Mouse (Mus musculus): ENCODE data around the gene Oser1. TPM values are rescaled to one million over a fixed set of nuclear protein-coding genes. Genes with fewer than 3 reads are reported as not detected.

The Oser1 gene
- polyA plus RNA-seq, 1 experiment from 2014 or later = 74.3 TPM

DNA sequence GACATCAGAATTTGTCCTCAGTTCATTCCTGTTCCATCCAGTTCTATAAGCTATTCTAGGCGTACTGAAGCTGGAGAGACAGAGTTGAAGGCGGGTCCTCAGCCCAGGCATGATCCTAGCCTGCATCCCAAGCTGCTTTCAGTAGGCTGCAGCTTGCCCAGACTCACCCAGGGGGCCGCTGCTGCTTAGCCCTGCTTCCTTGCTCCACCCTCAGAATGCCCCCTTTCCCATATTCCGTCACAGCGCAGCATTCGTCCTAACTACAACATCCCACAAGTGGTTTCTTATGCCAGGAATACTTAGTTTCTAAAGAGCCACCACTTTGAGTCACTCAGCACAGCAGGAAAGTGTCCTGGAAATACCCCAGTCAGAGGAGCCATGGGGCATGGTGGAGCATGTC lies 29.5 kb downstream of the Oser1 start:
- Histone ChIP-seq H3K27ac (no peak overlapping the region), H3K9me3 (no peaks in the 10 kb centered on the region), H3K4me1 (peaks cover 9% of the 10 kb centered on the region), H3K36me3 (no peaks in the 10 kb centered on the region), H3K4me2 (replicated peaks) (no peak overlapping the region), H3K4me3 (no peak overlapping the region), H3K9ac (no peak overlapping the region), H3K27me3 (replicated peaks) (no peaks in the 10 kb centered on the region)
- no peak for ATAC-seq (ENCODE audit: low FRiP score, low read depth)
- WGBS = 81% methylated on average over 6 of the region's 6 CpGs

DNA sequence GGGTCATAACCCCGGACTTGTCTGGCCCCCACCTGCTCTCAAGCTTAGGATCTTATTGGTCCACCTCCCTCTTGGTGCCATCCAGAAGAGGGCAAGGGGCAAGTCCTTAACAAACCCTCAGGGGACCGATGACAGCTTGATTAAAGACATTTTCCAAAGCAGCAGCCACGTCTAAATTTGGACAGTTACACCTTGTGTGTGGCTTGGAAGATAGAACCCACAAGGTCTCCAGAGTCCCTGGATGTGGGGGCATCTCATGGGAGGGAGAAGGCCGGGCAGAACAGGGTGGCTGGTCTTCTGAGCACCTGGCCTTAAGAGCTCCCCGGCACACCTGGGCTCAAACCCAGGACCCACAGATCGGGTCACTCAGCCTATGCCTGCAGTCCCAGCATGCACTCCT lies 30.5 kb downstream of the Oser1 start:
- Histone ChIP-seq H3K36me3 (no peaks in the 10 kb centered on the region), H3K4me1 (peaks cover 9% of the 10 kb centered on the region), H3K9ac (no peak overlapping the region), H3K4me2 (replicated peaks) (no peak overlapping the region), H3K9me3 (no peaks in the 10 kb centered on the region), H3K4me3 (no peak overlapping the region), H3K27me3 (replicated peaks) (no peaks in the 10 kb centered on the region), H3K27ac (no peak overlapping the region)
- WGBS = 69% methylated on average over 6 of the region's 6 CpGs
- ATAC-seq (ENCODE audit: low FRiP score, low read depth) = no peak

DNA sequence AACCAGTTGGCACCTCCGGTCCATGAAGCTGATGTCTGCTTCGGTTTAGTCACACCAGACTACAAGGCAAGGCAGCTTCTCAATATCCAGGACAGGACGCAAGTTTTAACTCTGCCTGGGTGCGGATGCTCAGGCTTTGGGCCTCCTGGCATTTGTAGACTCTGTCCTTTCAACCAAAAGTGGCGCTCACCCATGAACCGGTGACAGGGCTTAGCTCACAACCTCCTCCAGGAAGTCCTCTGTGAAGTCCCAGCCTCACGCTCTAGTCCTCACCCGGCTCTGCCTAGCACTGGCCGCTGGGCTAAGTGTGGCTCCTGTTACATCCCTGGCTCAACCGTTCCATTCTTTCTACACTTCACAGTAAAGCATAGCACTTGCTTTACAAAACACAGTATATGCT lies 31.3 kb downstream of the Oser1 start:
- no peaks in the 10 kb centered on the region for H3K9me3 ChIP-seq
- H3K4me1 ChIP-seq = peaks cover 9% of the 10 kb centered on the region
- no peak for ATAC-seq (ENCODE audit: low FRiP score, low read depth)
- H3K36me3 ChIP-seq = no peaks in the 10 kb centered on the region
- no peak overlapping the region for H3K9ac ChIP-seq
- H3K27me3 ChIP-seq (replicated peaks) = no peaks in the 10 kb centered on the region
- H3K4me2 ChIP-seq (replicated peaks) = no peak overlapping the region
- no peak overlapping the region for H3K27ac ChIP-seq
- no peak overlapping the region for H3K4me3 ChIP-seq
- 91% methylated on average over 10 of the region's 10 CpGs for WGBS

DNA sequence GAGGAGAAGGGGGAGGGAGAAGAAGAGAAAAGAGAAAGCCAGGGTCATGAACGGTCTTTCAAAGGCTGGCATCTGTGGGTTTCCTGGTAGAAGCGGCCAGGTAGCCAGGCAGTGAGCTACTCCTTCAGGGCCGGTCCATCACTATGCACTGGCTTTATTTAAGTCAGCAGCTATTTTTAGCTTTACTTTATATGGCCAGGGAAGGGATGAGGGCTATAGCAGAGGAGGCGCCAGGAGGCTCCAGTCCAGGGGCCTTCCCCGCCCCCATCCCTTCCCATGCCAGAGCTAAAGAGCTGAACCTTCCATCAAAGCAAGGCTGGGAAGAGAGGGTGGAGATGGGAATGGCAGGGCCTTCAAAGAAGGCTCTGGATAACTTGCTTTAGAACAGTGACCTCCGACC lies 32.1 kb downstream of the Oser1 start:
- WGBS = 76% methylated on average over 6 of the region's 6 CpGs
- Histone ChIP-seq H3K27me3 (replicated peaks) (no peaks in the 10 kb centered on the region), H3K4me2 (replicated peaks) (no peak overlapping the region), H3K36me3 (no peaks in the 10 kb centered on the region), H3K9me3 (no peaks in the 10 kb centered on the region), H3K9ac (no peak overlapping the region), H3K4me3 (no peak overlapping the region), H3K27ac (no peak overlapping the region), H3K4me1 (0 out of 2 replicates have a peak, but pooled peaks cover 1% of the 10 kb centered on the region)
- no peak for ATAC-seq (ENCODE audit: low FRiP score, low read depth)

DNA sequence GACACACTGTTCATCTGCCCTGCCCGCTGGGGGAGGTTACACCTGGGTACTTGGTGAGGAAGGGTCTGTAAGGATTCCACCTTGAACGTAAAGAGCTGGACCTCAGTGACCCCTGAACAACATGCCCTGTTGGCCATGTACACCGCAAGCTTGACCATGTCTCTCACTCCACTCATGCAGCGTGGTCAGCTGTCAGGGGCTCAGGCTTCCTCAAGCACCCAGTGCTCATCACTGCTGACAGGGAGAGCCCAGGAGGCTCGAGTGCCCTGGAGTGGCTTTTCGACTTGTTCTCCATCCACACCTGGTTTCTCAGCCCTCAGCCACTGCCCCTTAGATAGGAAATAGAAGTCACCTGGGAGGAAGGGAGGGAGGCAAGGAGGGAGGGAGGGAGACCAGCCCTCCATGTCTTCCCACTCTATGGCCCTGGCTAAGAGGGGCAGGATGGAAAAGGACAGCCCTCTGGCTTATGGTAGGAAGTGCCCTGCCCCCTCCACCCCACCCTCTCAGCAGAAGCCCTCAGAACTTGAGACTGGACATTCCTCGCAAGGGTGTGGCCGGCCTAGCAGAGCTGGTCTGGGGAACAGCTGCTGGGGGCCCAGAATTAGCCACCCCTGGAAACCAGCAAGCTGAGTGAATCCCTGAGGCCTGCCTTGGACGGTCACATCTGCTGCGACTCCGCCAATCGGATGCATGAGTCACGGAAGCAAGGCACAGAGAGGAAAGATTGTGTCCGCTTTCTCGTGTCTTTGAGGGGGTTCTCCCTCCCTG lies 37.9 kb downstream of the Oser1 start:
- Histone ChIP-seq H3K36me3 (no peaks in the 10 kb centered on the region), H3K9ac (no peak overlapping the region), H3K4me2 (replicated peaks) (no peak overlapping the region), H3K4me3 (no peak overlapping the region), H3K27me3 (replicated peaks) (no peaks in the 10 kb centered on the region), H3K4me1 (no peaks in the 10 kb centered on the region), H3K27ac (no peak overlapping the region), H3K9me3 (no peaks in the 10 kb centered on the region)
- ATAC-seq (ENCODE audit: low FRiP score, low read depth) = no peak
- 80% methylated on average over 15 of the region's 15 CpGs for WGBS

DNA sequence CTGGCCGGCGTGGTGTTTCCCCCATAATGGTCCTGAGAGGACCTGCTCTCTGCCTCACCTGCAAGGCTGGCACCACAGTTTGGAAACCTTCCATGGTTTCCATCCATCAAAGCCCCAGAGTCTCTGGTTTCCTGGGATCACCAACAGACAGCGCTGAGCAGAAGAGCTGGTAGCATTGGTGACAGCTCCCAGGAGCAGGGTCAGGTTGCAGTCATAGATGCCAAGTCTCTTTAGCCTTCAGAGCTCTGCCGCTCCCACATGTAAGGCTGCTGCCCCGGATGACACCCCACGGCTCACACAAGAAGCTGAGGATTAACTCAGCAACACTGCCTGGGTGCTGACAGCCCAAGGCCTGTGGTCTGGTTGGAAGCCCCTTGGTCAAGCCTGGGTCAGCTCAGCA lies 39.4 kb downstream of the Oser1 start:
- ATAC-seq (ENCODE audit: low FRiP score, low read depth) = no peak
- no peaks in the 10 kb centered on the region for H3K36me3 ChIP-seq
- H3K9ac ChIP-seq = no peak overlapping the region
- no peaks in the 10 kb centered on the region for H3K4me1 ChIP-seq
- no peak overlapping the region for H3K4me3 ChIP-seq
- no peak overlapping the region for H3K27ac ChIP-seq
- H3K4me2 ChIP-seq (replicated peaks) = no peak overlapping the region
- H3K9me3 ChIP-seq = no peaks in the 10 kb centered on the region
- WGBS = 91% methylated on average over 6 of the region's 6 CpGs
- H3K27me3 ChIP-seq (replicated peaks) = no peaks in the 10 kb centered on the region

DNA sequence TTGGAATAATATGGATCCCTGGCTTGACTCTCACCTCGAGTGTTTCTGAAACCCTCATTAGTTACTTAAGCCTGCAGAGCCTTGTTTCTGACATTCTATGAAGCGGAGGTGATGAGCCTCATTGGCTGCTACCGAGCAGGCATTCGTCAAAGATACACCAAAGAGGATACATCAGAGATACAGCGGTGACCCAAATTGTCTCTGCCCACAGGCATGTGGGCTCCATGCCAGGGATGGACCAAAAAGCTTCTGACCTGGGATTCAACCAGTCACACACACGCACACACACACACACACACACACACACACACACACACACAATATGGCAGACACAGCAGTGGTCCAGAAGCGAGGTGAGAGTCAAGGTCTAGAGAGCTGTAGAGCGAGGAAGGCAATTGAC lies 43.3 kb downstream of the Oser1 start:
- no peaks in the 10 kb centered on the region for H3K4me1 ChIP-seq
- no peaks in the 10 kb centered on the region for H3K36me3 ChIP-seq
- no peak for ATAC-seq (ENCODE audit: low FRiP score, low read depth)
- no peak overlapping the region for H3K9ac ChIP-seq
- no peak overlapping the region for H3K4me3 ChIP-seq
- no peak overlapping the region for H3K4me2 ChIP-seq (replicated peaks)
- H3K27ac ChIP-seq = no peak overlapping the region
- H3K9me3 ChIP-seq = no peaks in the 10 kb centered on the region
- peaks cover 15% of the 10 kb centered on the region for H3K27me3 ChIP-seq (replicated peaks)
- 85% methylated on average over 8 of the region's 8 CpGs for WGBS

DNA sequence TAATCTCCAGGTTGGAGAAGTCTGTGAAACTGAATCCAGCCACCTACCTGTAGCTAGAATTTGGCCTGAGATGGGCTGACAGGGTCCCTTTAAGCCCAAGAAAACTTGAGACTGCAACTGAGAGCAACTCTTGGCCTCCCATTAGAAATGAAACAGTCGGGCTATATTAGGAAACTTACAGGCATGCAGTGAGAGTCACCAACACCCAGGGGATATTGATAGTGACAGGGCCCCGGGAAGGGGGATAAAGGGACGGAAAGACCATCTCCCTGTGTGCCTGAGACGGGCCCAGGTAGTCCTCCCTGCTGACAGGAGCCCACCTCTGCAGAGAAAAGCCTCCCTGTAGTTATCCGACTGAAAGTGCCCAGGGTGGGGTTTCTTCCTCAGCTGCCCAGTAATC lies 45.1 kb downstream of the Oser1 start:
- Histone ChIP-seq H3K27ac (no peak overlapping the region), H3K9me3 (no peaks in the 10 kb centered on the region), H3K27me3 (replicated peaks) (peaks cover 33% of the 10 kb centered on the region), H3K36me3 (no peaks in the 10 kb centered on the region), H3K4me3 (no peak overlapping the region), H3K4me1 (no peaks in the 10 kb centered on the region), H3K9ac (no peak overlapping the region), H3K4me2 (replicated peaks) (no peak overlapping the region)
- no peak for ATAC-seq (ENCODE audit: low FRiP score, low read depth)
- 81% methylated on average over 5 of the region's 5 CpGs for WGBS

DNA sequence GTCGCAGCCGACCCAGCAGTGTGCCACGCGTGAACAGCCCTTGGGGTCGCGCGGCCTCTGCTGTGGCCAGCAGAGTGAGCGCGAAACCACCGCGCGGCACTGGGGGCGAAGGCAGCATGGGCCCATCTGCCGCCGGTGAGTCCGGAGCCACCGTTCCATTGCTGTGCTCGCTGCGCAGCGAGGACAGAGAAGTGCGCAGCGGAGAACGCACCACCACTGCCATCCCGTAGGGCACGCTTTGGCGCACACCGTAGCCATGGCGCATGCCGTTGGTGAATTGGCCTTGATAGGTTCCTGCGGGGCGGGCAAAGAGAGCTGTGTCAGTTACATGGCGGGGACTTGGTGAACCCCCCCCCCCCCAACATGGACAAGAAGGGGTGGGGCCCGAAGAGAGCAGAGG lies 48.4 kb downstream of the Oser1 start:
- H3K4me2 ChIP-seq (replicated peaks) = peak overlapping the region; percentile 24; the same call in 1 of the 2 replicates

DNA sequence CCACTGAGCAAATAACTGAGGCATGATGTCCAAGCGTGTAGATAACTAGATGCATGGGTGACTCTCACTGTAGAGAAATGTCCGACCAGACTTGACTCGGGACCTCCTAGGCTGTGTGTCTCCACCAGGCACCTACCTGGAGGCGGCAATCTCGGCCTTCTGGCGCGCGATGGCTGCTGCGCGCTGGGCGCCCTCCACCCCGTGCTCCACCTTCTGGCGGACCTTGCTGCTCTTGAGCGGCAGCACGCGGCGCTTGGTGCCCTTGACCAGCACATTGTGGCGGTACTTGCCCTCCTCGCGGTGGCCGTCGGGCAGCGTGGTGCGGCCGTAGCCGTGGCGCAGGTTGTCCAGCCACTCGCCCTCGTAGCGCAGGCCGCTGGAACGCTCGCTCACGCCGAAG lies 49.0 kb downstream of the Oser1 start:
- ATAC-seq (ENCODE audit: low FRiP score, low read depth) = no peak
- no peak overlapping the region for H3K4me3 ChIP-seq
- WGBS = 42% methylated on average over 35 of the region's 35 CpGs
- no peaks in the 10 kb centered on the region for H3K4me1 ChIP-seq
- H3K36me3 ChIP-seq = no peaks in the 10 kb centered on the region
- H3K9me3 ChIP-seq = no peaks in the 10 kb centered on the region
- no peak overlapping the region for H3K9ac ChIP-seq
- H3K27me3 ChIP-seq (replicated peaks) = peaks cover 39% of the 10 kb centered on the region
- peak overlapping the region; percentile 24; the same call in 1 of the 2 replicates for H3K4me2 ChIP-seq (replicated peaks)
- no peak overlapping the region for H3K27ac ChIP-seq

More for the DNA sequence above, 48.4 kb downstream of the Oser1 start:
- no peak overlapping the region for H3K4me3 ChIP-seq
- no peaks in the 10 kb centered on the region for H3K36me3 ChIP-seq
- peaks cover 39% of the 10 kb centered on the region for H3K27me3 ChIP-seq (replicated peaks)
- no peaks in the 10 kb centered on the region for H3K4me1 ChIP-seq
- H3K27ac ChIP-seq = no peak overlapping the region
- no peak for ATAC-seq (ENCODE audit: low FRiP score, low read depth)
- H3K9me3 ChIP-seq = no peaks in the 10 kb centered on the region
- WGBS = 47% methylated on average over 33 of the region's 33 CpGs
- no peak overlapping the region for H3K9ac ChIP-seq

DNA sequence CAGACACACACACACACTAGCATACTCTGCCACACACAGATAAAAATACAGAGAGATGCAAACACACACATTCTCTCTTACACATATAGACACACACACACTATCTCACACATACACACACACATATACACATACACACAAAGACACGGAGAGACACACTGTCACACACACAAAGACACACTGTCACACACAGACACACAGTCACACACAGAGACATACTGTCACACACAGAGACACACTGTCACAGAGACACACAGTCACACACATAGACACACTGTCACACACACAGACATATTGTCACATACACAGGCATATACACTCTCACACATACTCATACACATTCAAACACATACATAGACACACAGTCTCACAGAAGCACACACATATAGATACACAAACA lies 51.9 kb downstream of the Oser1 start:
- no peak overlapping the region for H3K9ac ChIP-seq
- H3K27me3 ChIP-seq (replicated peaks) = peaks cover 36% of the 10 kb centered on the region
- H3K4me3 ChIP-seq = no peak overlapping the region
- no peak for ATAC-seq (ENCODE audit: low FRiP score, low read depth)
- H3K27ac ChIP-seq = no peak overlapping the region
- H3K9me3 ChIP-seq = no peaks in the 10 kb centered on the region
- WGBS = 79% methylated on average over 1 of the region's 1 CpGs
- H3K4me2 ChIP-seq (replicated peaks) = no peak overlapping the region
- H3K36me3 ChIP-seq = no peaks in the 10 kb centered on the region
- H3K4me1 ChIP-seq = no peaks in the 10 kb centered on the region

DNA sequence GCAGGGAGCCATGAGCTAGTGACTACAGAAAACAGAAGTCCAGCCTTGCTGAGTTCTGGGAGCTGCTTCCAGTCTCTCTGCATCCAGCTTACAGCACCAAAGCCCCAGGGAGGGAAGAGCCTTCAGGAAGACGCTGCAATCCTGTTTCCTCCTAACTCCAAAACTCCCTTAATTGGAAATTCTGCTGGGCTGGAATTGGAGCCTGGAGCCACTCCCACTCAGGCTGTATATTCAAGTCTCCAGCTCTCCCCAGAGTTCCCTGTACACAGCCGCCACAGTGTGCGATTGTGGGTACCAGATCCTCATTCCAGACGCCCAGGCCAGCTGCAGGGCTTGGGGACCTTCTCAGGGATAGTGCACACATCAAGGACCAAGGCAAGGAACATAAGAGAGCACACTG lies 54.3 kb downstream of the Oser1 start:
- Histone ChIP-seq H3K4me3 (no peak overlapping the region), H3K4me1 (no peaks in the 10 kb centered on the region), H3K36me3 (no peaks in the 10 kb centered on the region), H3K27me3 (replicated peaks) (peaks cover 14% of the 10 kb centered on the region), H3K4me2 (replicated peaks) (no peak overlapping the region), H3K9me3 (no peaks in the 10 kb centered on the region), H3K27ac (no peak overlapping the region), H3K9ac (no peak overlapping the region)
- no peak for ATAC-seq (ENCODE audit: low FRiP score, low read depth)
- WGBS = 56% methylated on average over 4 of the region's 4 CpGs
